Mouse (Mus musculus) urinary bladder, postnatal 25 days (tissue): ENCODE measurements around the gene Pakap.

ENCODE experiments used
- DNase-seq: peaks from one replicate; pipeline ENCODE4 v3.0.0; 2022; ENCODE audit warnings: low spot score

The Pakap gene

DNA sequence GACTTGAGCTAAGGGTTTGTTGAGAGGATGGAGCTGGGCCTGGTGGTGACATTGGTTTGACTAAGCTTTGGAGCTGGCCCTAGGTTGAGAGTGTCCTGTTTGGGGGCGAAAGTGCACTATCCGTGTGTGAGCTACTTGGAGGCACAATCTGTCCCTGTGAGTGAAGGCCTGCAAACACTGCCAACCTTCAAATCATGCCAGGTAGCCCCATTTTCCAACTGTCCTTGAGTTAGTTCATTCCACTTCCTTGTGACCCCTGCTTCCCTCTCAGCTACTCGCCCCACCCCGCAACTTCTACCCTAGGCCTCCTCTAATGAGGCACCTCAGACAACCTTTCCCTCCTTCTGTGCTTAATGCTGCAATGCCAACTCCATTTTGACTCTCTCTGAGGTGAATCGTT, 234.0 kb downstream of the Pakap start:
- DNase-seq, result no peak

DNA sequence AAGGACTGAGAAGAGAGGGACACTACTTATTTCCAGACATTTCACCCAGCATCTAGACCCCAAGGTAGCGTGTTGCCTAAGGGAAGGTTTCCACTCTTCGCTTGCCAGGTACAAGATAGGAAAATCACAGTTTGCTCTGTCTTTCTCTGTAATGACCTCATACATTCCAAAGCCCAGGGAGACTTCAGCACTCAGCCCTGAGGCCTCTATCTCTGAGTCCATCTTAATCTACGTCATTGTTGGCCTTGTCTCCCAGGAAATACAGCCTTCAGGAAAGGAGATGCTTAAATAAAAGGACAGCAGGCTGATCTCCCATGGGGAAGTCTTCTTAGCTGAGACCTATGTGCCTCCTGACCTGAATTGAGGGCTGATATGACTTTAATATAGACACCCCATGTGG, 234.4 kb downstream of the Pakap start:
- DNase-seq, result no peak

- no peak for DNase-seq
These were observed 236.9 kb downstream of the Pakap start for GRCm38 (mm10) chr4:57804902-57805301.

DNA sequence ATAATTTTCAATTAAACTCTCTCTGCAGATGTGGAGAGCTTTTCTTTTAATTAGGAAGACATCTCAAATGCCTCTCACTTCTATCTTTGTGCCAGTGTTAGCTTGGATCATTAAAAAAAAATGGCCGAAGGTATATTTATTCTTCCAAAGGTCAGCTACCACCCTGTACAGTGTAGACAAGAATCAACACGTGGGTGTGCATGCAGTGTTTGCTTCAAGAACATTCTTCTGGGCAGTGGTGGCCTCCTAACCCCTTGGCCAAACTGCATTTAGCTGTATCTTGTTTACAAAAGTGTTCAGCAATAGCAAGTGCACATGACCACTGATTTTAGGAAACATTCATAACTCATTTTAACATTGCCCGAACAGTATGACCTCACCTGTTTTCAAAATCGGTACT, 241.5 kb downstream of the Pakap start:
- no peak for DNase-seq

GRCm38 (mm10) chr4:57812075-57812474, 244.1 kb downstream of the Pakap start:
- no peak for DNase-seq

- no peak for DNase-seq
These were observed 245.1 kb downstream of the Pakap start for GRCm38 (mm10) chr4:57812916-57813575.

DNA sequence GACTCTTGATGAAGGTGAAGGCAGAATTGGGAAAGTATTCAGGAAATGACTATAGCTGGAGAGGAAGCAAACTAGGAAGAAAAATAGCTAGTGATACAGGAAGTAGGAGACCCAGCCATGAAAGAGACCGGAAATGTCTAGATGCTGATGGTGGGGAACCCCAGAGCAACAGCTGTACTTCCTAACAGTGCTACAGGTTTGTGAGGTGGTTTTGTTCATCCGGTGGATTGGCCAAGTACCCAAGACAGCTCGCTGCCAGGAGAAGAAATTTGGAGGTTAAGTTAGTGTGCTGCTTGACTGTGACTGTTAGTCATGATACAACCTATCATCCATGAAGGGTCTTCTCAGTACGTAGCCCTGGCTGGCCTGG, 245.6 kb downstream of the Pakap start:
- DNase-seq, result no peak

DNA sequence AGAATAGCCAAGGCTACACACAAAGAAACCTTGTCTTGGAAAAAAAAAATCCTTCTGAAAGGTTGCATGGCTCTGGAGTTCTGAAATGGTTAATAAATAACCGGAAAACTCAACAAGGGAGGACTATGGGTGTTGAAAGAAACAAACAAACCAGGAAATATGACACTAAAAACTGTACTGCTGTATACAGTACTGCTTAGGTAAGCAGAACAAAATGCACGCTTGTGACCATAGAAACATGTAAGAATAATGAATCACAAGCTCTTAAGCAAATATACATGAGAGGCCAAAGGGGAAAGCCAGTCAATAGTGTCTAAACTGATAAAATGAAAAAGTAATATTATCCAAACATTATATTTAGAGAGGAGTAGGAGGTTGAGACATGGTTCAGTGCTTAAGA, 247.4 kb downstream of the Pakap start:
- DNase-seq, result no peak

- no peak for DNase-seq
These were observed 248.2 kb downstream of the Pakap start for GRCm38 (mm10) chr4:57816146-57816545.

GRCm38 (mm10) chr4:57820839-57821374, 252.9 kb downstream of the Pakap start:
- DNase-seq, result no peak

DNA sequence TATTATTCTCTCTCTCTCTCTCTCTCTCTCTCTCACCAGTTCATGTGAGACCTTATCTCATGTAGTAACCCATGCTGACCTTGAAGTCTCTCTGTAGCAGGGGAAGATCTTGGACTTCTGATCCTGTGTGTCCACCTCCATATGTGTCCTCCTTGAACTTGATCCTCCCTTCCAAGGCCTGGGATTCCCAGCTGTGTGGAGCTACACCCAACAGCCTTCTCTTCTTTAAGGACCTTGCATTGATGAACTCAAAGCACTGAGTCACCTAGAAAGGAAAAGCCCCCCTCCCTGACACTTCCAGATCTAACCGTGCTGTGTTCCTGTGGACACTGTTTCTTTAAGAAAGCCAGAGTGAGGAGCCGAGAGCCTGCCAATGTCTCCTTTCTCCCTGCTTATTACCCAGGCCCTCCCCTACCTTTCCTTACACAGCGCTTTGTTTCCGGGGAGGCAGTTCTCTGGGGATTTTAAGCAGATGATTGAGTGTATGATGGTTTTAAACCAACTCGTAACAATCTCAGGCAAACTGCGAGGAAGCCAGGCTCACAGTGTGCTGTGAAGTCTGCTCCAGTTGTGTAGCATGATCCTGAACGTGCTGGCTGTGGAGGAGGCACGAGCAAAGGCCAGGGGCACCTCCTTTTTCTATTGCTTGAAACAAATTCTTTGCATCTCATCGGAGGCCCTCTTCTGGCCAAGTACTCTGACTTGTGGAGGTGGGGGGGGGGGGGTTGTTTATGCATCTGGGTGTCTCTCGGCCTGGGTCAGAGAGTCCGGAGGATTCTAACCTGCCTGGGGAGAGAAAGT, 253.8 kb downstream of the Pakap start:
- DNase-seq, result no peak

DNA sequence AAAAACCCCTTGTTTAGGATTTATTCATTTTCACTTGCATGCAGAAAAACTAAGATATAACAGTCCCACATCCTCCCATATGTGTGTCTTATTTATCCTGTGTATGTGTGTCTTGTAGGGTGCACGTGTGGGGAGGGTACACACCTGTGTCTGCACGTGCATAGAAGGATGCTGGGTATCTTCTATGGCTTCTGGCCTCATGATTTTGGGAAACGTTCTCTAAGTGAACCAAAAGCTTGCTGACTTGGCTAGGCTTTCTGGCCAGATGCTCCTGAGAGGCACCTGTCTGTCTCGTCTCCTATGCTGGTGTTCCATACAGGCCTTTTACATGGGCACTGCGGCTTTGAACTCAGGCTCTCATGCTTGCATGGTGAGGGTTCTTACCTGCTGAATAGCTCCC, 254.7 kb downstream of the Pakap start:
- DNase-seq, result no peak

- DNase-seq, result no peak
These were observed 256.8 kb downstream of the Pakap start for GRCm38 (mm10) chr4:57824626-57825240.

DNA sequence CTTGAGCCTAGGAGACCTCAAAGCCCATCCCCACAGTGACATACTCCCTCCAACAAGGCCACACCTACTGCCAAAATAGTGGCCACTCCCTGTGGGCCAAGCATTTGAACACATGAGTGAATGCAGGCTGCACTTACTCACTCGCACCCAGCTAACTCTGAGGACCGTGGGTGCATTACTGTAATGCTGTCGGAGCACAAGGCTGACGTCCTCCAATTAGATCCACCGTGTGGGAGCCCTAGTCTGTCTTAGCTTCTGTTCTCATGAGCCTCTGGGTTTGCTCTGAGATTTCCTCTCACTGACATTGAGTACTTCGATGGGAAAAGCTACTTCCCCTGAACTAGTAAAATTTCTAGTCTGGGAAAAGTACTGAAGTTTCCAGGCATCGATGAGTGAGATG, 258.3 kb downstream of the Pakap start:
- no peak for DNase-seq

DNA sequence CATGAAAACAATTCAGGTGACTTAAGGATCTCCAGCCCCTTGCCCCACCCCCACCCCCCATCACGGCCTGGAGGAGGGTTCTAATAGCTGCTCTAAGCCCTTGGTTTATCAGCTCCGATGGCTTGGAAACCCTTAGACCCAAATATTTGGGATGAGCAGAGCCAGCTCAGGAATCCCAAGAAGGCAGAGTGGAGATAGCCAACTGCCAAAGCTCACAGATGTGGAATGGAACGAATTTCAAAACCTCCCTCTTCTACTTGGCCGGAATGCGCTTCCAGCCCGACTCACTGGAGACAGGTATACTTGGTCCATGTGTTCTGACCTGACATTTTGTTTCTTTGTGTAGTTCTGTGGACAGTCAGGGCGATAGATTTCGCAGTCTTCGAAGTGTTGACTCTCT, 261.2 kb downstream of the Pakap start:
- no peak for DNase-seq

- no peak for DNase-seq
These were observed 261.8 kb downstream of the Pakap start for GRCm38 (mm10) chr4:57829740-57830139.

DNA sequence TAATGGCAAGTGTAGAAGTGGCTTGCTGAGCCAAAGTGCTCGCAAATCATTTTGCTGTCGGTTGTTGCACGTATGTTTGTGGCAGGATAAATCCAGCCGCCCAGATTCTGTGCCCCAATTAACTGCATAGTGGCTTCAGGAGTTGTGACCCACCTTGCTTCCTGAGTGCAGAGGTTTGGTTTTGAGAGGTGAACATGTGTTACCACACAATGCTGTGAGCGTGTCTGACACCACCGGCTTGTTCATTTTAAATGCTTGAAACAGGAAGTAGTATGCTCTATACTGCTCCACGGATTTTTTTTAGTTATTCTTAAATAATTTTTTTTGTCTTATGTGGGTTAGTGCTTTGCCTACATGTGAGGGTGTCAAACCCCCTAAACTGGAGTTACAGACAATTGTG, 264.3 kb downstream of the Pakap start:
- no peak for DNase-seq

DNA sequence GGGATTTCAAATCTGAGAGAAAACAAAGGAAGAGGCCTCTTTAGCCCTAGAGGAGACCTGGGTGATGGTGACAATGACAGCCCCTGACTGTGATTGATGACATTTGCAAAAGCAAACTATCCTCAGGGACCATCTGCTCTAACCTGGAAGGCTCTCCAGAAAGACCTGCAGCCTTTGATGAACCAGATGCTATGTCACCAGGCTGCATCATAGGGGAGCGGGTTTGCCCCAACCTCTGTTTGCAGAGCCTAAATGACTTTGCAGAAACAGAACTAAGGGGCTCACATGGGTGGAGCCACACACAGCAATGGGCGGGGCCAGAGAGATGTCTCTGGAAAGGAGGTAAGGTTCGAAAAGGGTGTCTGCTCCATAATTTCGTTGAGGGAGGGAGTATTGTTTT, 265.1 kb downstream of the Pakap start:
- DNase-seq, result no peak

GRCm38 (mm10) chr4:57834141-57834540, 266.2 kb downstream of the Pakap start:
- DNase-seq, result no peak

DNA sequence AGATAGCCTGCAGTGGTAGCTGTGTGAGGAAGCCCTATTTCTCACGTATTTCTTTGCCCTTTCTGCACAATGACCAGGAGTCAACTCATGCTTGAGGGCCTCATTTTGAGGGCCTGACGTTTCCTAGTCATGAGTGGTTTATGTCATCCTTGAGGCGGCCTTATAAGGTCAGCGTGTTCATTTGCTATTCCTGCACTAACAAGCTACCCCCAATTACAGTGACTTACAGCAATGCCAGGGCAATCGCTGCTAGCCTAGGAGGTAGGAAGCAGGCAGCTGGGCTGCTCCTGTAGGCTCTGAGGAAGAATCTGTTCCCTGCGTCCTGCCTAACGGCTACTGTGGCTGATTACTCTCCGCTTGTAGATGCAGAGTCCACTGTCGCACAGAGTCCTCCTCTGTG, 269.1 kb downstream of the Pakap start:
- no peak for DNase-seq

- no peak for DNase-seq
These were observed 271.4 kb downstream of the Pakap start for GRCm38 (mm10) chr4:57839343-57839742.

GRCm38 (mm10) chr4:57841911-57842310, 273.9 kb downstream of the Pakap start:
- DNase-seq, result no peak
